Mouse (Mus musculus): ENCODE results near the gene Slc47a2.

- no peak for TF ChIP-seq CTCF (IDR thresholded peaks at IDR 0.05; ENCODE audit: control insufficient read depth, insufficient read depth, low read length)
- no peak for TF ChIP-seq POLR2A (IDR thresholded peaks at IDR 0.05; ENCODE audit: borderline replicate concordance, control insufficient read depth, low read depth, low read length)
Observed at GRCm38 (mm10) chr11:61319233-61319922, 23.3 kb downstream of the Slc47a2 start.
